Mouse (Mus musculus) spleen, adult 2 months (tissue): Measurements from ENCODE around the gene Fndc8. TPM values are rescaled to one million over a fixed set of nuclear protein-coding genes. Genes with fewer than 3 reads are reported as not detected.

ENCODE experiments used
- DNase-seq, 2 experiments: peaks; one replicate each; pipeline versions ENCODE4 v3.0.0 to v3.0.0-alpha.2; 2012 to 2021; ENCODE audit warnings: low spot score in 2 of 2, low read depth in 1 of 2
- H3K27ac ChIP-seq: fragments of 200-500 bp; 2 replicates; pipeline ENCODE4 v1.5.1; 2012; ENCODE audit warnings: low read length, inconsistent platforms; ENCODE audit not compliant: insufficient read depth
- H3K27me3 ChIP-seq: fragments of 200-500 bp; 2 replicates; pipeline ENCODE4 v1.6.1; 2012; ENCODE audit warnings: mild to moderate bottlenecking, moderate library complexity, low read length, inconsistent platforms; ENCODE audit not compliant: control insufficient read depth, insufficient read depth
- H3K36me3 ChIP-seq: fragments of 200-500 bp; 2 replicates; pipeline ENCODE4 v1.6.1; 2012; ENCODE audit warnings: mild to moderate bottlenecking, low read length, inconsistent platforms; ENCODE audit not compliant: control insufficient read depth, insufficient read depth
- H3K4me1 ChIP-seq: fragments of 200-500 bp; 2 replicates; pipeline ENCODE4 v1.6.1; 2011; ENCODE audit warnings: inconsistent platforms; ENCODE audit not compliant: control insufficient read depth, insufficient read depth, insufficient read length
- H3K4me3 ChIP-seq: fragments of 200-500 bp; 2 replicates; pipeline ENCODE4 v1.5.1; 2011; ENCODE audit warnings: mild to moderate bottlenecking, inconsistent platforms; ENCODE audit not compliant: insufficient read depth, insufficient read length; ENCODE audit errors: extremely low read depth
- CTCF ChIP-seq: fragments of 200-500 bp; IDR thresholded peaks from 2 replicates; pipeline ENCODE4 v1.5.1; 2011; ENCODE audit warnings: mild to moderate bottlenecking, inconsistent platforms; ENCODE audit not compliant: insufficient read depth, insufficient read length, insufficient replicate concordance; ENCODE audit errors: extremely low read depth
- POLR2A ChIP-seq: fragments of 200-500 bp; IDR thresholded peaks from 2 replicates; pipeline ENCODE4 v1.6.1; 2011; ENCODE audit warnings: low read depth, low read length, inconsistent platforms
- WGBS: fragments of 180-500 bp; shearing (Covaris S2); methylation state at CpG from one replicate; pipeline ENCODE4 v1.1.7; 2018; 5-methylcytosine and 5-hydroxymethylcytosine counted together
- polyA plus RNA-seq: library from polyadenylated mRNA; depleted of rRNA; stranded (reverse); fragments of >200 nt; gene quantifications from 2 replicates; pipeline ENCODE4 v1.2.3, GENCODE M21; 2012

Fndc8 gene
- polyA plus RNA-seq, 1 experiment, result 0.07 TPM

DNA sequence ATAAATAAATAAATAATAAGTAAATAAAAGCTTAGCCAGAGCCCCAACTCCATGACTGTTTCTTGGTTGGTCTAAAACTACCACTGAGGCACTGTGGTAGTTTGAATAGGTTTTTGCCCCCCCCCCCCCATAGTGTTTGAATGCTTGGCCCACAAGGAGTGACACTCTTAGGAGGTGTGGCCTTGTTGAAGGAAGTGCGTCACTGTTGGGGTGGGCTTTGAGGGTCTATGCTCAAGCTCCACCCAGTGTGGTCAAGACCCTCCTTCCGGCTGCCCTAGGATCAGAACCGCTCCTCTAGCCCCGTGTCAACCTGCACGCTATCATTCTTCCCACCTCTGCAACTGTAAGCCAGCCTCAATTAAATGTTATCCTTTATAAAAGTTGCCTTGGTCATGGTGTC, 16.3 kb upstream of the Fndc8 start:
- 98% methylated on average over 5 of the region's 5 CpGs for WGBS
- Histone ChIP-seq H3K27me3 (no peaks in the 10 kb centered on the region), H3K4me3 (no peak overlapping the region), H3K27ac (no peak overlapping the region), H3K36me3 (peaks cover 5% of the 10 kb centered on the region), H3K4me1 (no peaks in the 10 kb centered on the region)
- DNase-seq, result no peak
- TF ChIP-seq CTCF, result no peak
- TF ChIP-seq POLR2A, result no peak

DNA sequence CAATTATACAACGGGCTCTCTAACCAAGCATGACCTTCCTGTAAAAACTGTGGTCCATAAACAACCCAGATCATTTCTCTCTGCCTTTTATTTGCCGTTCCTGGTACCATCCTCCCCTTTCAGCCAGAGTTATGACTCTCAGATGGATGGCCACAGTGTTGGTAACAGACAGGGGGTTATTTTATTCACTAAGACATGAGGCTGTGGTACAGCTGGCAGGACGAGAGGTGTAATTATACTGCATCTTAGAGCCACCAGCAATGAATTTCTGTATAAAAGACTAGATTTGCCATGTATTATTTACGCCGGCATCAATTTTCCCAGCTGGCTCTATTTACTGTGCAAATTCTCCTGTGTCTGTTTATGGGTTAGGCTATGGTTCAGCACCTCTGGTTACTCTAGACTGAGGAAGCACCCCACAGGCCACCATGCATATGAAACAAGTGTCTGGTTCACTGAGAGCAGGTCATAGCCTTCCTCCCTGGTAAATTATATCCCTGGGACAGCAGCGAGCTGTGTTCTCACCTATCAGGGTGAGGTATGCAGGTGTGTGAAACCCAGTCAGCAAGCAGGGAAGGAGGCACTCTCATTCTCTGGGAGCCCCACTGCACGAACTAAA, 14.1 kb upstream of the Fndc8 start:
- Histone ChIP-seq H3K4me3 (no peak overlapping the region), H3K27ac (no peak overlapping the region), H3K27me3 (no peaks in the 10 kb centered on the region), H3K36me3 (peaks cover 15% of the 10 kb centered on the region), H3K4me1 (no peaks in the 10 kb centered on the region)
- no peak for DNase-seq
- WGBS, result 87% methylated on average over 7 of the region's 7 CpGs
- TF ChIP-seq CTCF (no peak), POLR2A (no peak)

DNA sequence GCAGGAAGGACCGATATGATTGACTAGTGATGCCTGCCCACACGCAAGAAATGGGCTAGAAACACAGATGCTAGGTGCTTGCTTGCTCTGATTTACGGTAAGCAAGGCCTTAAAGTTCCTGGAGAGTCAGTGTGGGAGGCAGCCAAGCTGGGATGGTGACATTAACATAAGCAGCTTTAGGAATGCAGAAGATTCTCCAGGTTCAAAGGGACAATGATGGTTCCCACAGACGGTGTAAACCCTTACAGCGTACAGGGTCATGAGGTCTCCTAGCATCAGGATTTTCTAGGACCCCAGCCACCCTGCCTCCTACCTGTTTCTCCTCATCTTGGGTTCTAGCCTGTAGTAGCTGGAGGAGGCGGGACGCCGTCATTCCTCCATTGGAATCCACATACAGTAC, 8.7 kb upstream of the Fndc8 start:
- Histone ChIP-seq H3K4me1 (no peaks in the 10 kb centered on the region), H3K27me3 (no peaks in the 10 kb centered on the region), H3K4me3 (no peak overlapping the region), H3K36me3 (peaks cover 21% of the 10 kb centered on the region), H3K27ac (no peak overlapping the region)
- TF ChIP-seq POLR2A, result no peak
- no peak for TF ChIP-seq CTCF
- 96% methylated on average over 8 of the region's 8 CpGs for WGBS
- no peak for DNase-seq

DNA sequence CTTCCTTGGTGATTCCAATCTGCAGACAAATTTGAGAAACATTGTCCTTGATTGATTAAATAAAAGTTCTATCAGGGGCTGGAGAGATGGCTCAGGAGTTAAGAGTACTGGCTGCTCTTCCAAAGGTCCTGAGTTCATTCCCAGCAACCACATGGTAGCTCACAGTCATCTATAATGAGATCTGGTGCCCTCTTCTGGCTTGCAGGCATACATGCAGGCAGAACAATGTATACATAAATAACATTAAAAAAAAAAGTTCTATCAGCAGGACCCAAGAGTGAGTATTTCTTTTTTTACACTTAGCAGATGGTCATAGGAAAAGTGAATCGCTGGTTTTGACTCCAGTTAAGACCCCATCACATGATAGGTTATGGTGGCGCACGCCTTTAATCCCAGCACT, 5.4 kb upstream of the Fndc8 start:
- Histone ChIP-seq H3K36me3 (peaks cover 13% of the 10 kb centered on the region), H3K4me1 (no peaks in the 10 kb centered on the region; the same call in 1 of the 2 replicates), H3K4me3 (no peak overlapping the region), H3K27me3 (no peaks in the 10 kb centered on the region), H3K27ac (no peak overlapping the region)
- no peak for DNase-seq
- WGBS, result 92% methylated on average over 3 of the region's 3 CpGs
- no peak for TF ChIP-seq CTCF
- no peak for TF ChIP-seq POLR2A

DNA sequence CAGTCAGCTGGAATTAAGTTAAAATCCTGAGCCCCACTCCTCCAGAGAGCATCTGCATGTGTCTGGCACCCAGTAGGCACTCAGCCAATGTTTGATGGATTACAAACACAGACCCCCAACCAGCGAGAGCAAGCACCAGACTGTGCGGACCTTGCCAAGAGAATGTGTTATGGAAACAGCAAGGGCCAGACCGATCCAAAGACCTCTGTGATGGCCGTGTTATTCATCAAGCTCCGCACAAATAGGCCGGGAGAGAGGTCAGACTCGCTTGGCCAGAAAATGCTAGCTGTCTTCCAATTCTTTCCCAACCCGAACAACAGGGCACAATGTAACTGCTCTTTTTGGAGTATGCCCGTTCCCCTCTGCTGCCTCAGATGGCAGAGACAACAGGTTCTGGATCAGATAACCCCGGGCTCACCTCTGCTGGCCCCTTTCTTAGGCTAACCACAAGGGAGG, 3.4 kb upstream of the Fndc8 start:
- H3K36me3 ChIP-seq, result no peaks in the 10 kb centered on the region
- no peak overlapping the region for H3K27ac ChIP-seq
- 84% methylated on average over 10 of the region's 10 CpGs for WGBS
- H3K4me3 ChIP-seq, result no peak overlapping the region
- H3K27me3 ChIP-seq, result no peaks in the 10 kb centered on the region
- TF ChIP-seq POLR2A (no peak), CTCF (no peak)
- no peak for DNase-seq
- H3K4me1 ChIP-seq, result no peaks in the 10 kb centered on the region; the same call in 1 of the 2 replicates

DNA sequence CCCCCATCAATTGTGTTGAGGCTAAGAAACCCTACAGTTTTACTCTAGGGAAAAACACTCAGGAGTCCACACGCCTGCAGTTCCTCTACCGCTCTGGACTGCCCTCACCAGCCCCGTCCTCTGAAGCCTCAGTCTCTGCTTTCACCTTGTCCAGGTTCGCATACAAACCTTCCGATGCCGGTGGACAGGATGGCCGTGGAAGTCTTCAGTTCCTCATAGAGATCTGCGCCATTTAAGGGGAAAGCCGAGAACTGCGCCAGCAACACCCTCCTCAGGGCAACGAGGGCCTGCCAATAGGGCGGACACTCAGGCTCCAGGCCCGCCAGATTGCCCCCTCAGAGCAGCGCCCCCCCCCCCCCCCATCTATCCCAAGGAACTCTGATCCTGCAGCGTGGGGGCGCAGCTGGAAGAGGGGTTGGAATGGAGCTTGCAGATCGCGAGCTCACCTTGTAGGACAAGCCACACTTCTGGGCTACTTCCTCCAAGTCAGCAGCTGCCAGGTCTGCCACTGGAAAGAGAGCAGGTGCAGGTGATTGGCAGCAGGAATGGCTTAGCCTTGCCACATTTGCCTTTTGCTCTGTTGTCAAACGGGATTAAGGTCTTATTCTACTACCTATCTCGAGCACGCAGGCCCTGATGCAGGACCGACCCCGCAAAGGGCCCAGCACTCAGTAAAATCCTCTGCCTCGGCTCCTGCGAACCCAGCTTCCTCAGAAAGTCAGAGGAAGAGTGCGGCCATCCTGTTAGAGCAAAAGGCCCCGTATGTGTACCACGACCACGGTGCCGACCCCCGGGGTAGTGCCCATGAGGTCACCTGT, 2.2 kb upstream of the Fndc8 start:
- Histone ChIP-seq H3K27ac (peak overlapping the region; percentile 71), H3K27me3 (no peaks in the 10 kb centered on the region), H3K4me1 (no peaks in the 10 kb centered on the region; the same call in 1 of the 2 replicates), H3K4me3 (peak overlapping the region; percentile 87), H3K36me3 (no peaks in the 10 kb centered on the region)
- no peak for TF ChIP-seq CTCF
- no peak for TF ChIP-seq POLR2A
- no peak for DNase-seq
- 2% methylated on average over 31 of the region's 31 CpGs for WGBS
